Mouse (Mus musculus) stomach, embryonic 16.5 days (tissue): ENCODE data around the gene Samhd1. TPM values are rescaled to one million over a fixed set of nuclear protein-coding genes. Genes with fewer than 3 reads are reported as not detected.

Source experiments
- ATAC-seq: fragments of 200-750 bp; cut with Nextera tagmentation; 2 replicates; pipeline ENCODE4 v1.8.0; 2017; ENCODE audit warnings: moderate number of reproducible peaks, moderate TSS enrichment; ENCODE audit not compliant: insufficient read depth, low FRiP score
- H3K27ac ChIP-seq: fragments of 300-500 bp; sonication (generic); 2 replicates; pipeline ENCODE4 v1.5.1; 2014; ENCODE audit warnings: low read length
- H3K27me3 ChIP-seq: fragments of 300-500 bp; sonication (generic); 2 replicates; pipeline ENCODE4 v1.6.1; 2014; ENCODE audit warnings: low read length, control low read depth, mixed read lengths; ENCODE audit not compliant: control insufficient read depth, insufficient read depth
- H3K36me3 ChIP-seq: fragments of 300-500 bp; sonication (generic); 2 replicates; pipeline ENCODE4 v1.6.1; 2014; ENCODE audit warnings: low read length; ENCODE audit not compliant: control insufficient read depth, insufficient read depth
- H3K4me1 ChIP-seq: fragments of 300-500 bp; sonication (generic); 2 replicates; pipeline ENCODE4 v1.6.1; 2014; ENCODE audit warnings: low read length, control low read depth, mixed read lengths; ENCODE audit not compliant: control insufficient read depth, insufficient read depth
- H3K4me2 ChIP-seq: fragments of 300-500 bp; sonication (generic); 2 replicates; pipeline ENCODE4 v1.6.1; 2014; ENCODE audit warnings: low read depth, low read length, mixed read lengths
- H3K4me3 ChIP-seq: fragments of 300-500 bp; sonication (generic); replicated peaks from 2 replicates; pipeline ENCODE4 v1.5.1; 2014; ENCODE audit warnings: mild to moderate bottlenecking, low read length
- H3K9ac ChIP-seq: fragments of 300-500 bp; sonication (generic); 2 replicates; pipeline ENCODE4 v1.6.1; 2014; ENCODE audit warnings: low read length
- H3K9me3 ChIP-seq: fragments of 300-500 bp; sonication (generic); replicated peaks from 2 replicates; pipeline ENCODE4 v1.6.1; 2016; ENCODE audit warnings: low read length, control low read depth; ENCODE audit not compliant: control insufficient read depth
- WGBS: fragments of 180-500 bp; shearing (Covaris S2); extraction: QIAGEN DNeasy Blood & Tissue Kit; methylation state at CpG from one replicate; pipeline ENCODE4 v1.1.7; 2014; 5-methylcytosine and 5-hydroxymethylcytosine counted together
- polyA plus RNA-seq: library from polyadenylated mRNA; unstranded; fragments of >200 nt; fragmentation: Nextera tagmentation; extraction: Ambion mirVana; gene quantifications from 2 replicates; pipeline ENCODE4 v1.2.1, GENCODE M21; 2015

The Samhd1 gene
- polyA plus RNA-seq, 1 experiment from 2014 or later = 29.1 TPM

GRCm38 (mm10) chr2:157139251-157139802, 4.3 kb upstream of the Samhd1 start:
- H3K36me3 ChIP-seq = no peaks in the 10 kb centered on the region
- H3K27me3 ChIP-seq = no peaks in the 10 kb centered on the region
- H3K4me2 ChIP-seq = no peak overlapping the region
- no peak overlapping the region for H3K9ac ChIP-seq
- no peak for ATAC-seq
- H3K27ac ChIP-seq = no peak overlapping the region
- 0 out of 2 replicates have a peak, but pooled peaks cover 5% of the 10 kb centered on the region for H3K4me1 ChIP-seq
- H3K4me3 ChIP-seq = no peak overlapping the region
- H3K9me3 ChIP-seq = no peaks in the 10 kb centered on the region
- 81% methylated on average over 5 of the region's 5 CpGs for WGBS

- Histone ChIP-seq H3K36me3 (no peaks in the 10 kb centered on the region), H3K9ac (no peak overlapping the region), H3K4me3 (no peak overlapping the region), H3K27ac (no peak overlapping the region), H3K4me1 (peaks cover 10% of the 10 kb centered on the region; the same call in 1 of the 2 replicates), H3K9me3 (no peaks in the 10 kb centered on the region), H3K4me2 (no peak overlapping the region), H3K27me3 (no peaks in the 10 kb centered on the region)
- 72% methylated on average over 5 of the region's 5 CpGs for WGBS
- no peak for ATAC-seq
Observed at GRCm38 (mm10) chr2:157138808-157139207, 3.7 kb upstream of the Samhd1 start.

- no peaks in the 10 kb centered on the region for H3K27me3 ChIP-seq
- 83% methylated on average over 9 of the region's 9 CpGs for WGBS
- no peak overlapping the region for H3K9ac ChIP-seq
- no peak overlapping the region for H3K27ac ChIP-seq
- no peaks in the 10 kb centered on the region for H3K9me3 ChIP-seq
- peaks cover 10% of the 10 kb centered on the region; the same call in 1 of the 2 replicates for H3K4me1 ChIP-seq
- H3K36me3 ChIP-seq = no peaks in the 10 kb centered on the region
- H3K4me2 ChIP-seq = no peak overlapping the region
- ATAC-seq = no peak
- no peak overlapping the region for H3K4me3 ChIP-seq
Observed at GRCm38 (mm10) chr2:157137959-157138731, 3.1 kb upstream of the Samhd1 start.

GRCm38 (mm10) chr2:157136646-157137045, 1.6 kb upstream of the Samhd1 start:
- H3K27me3 ChIP-seq = no peaks in the 10 kb centered on the region
- ATAC-seq = no peak; the same call in 1 of the 2 replicates
- peak overlapping the region; percentile 80 for H3K27ac ChIP-seq
- 40% methylated on average over 2 of the region's 2 CpGs for WGBS
- no peaks in the 10 kb centered on the region for H3K9me3 ChIP-seq
- no peak overlapping the region for H3K4me3 ChIP-seq
- H3K4me1 ChIP-seq = peaks cover 10% of the 10 kb centered on the region; the same call in 1 of the 2 replicates
- no peak overlapping the region for H3K9ac ChIP-seq
- no peak overlapping the region for H3K4me2 ChIP-seq
- H3K36me3 ChIP-seq = no peaks in the 10 kb centered on the region

- H3K4me3 ChIP-seq = no peak overlapping the region
- peak overlapping the region; percentile 62 for H3K27ac ChIP-seq
- 79% methylated on average over 4 of the region's 4 CpGs for WGBS
Observed at GRCm38 (mm10) chr2:157136176-157136575, 1.1 kb upstream of the Samhd1 start.

GRCm38 (mm10) chr2:157135529-157136120, 560 bp upstream of the Samhd1 start:
- no peak for ATAC-seq
- no peaks in the 10 kb centered on the region for H3K27me3 ChIP-seq
- peak overlapping the region; percentile 90 for H3K27ac ChIP-seq
- peak overlapping the region; percentile 76 for H3K4me2 ChIP-seq
- peaks cover 12% of the 10 kb centered on the region; the same call in 1 of the 2 replicates for H3K4me1 ChIP-seq
- 81% methylated on average over 10 of the region's 10 CpGs for WGBS
- H3K9ac ChIP-seq = peak overlapping the region; percentile 86
- no peaks in the 10 kb centered on the region for H3K36me3 ChIP-seq
- no peaks in the 10 kb centered on the region for H3K9me3 ChIP-seq
- peak overlapping the region; percentile 86 for H3K4me3 ChIP-seq

More at GRCm38 (mm10) chr2:157136176-157136575, 1.1 kb upstream of the Samhd1 start:
- no peaks in the 10 kb centered on the region for H3K9me3 ChIP-seq
- H3K4me1 ChIP-seq = peaks cover 10% of the 10 kb centered on the region; the same call in 1 of the 2 replicates
- no peak overlapping the region for H3K4me2 ChIP-seq
- H3K36me3 ChIP-seq = no peaks in the 10 kb centered on the region
- no peak overlapping the region for H3K9ac ChIP-seq
- no peak for ATAC-seq
- H3K27me3 ChIP-seq = no peaks in the 10 kb centered on the region

GRCm38 (mm10) chr2:157134479-157134931, 560 bp downstream of the Samhd1 start:
- H3K27me3 ChIP-seq = no peaks in the 10 kb centered on the region
- H3K4me1 ChIP-seq = peaks cover 14% of the 10 kb centered on the region
- H3K27ac ChIP-seq = peak overlapping the region; percentile 90
- ATAC-seq = peak; percentile 35; the same call in 1 of the 2 replicates
- H3K4me3 ChIP-seq = peak overlapping the region; percentile 86
- no peaks in the 10 kb centered on the region for H3K36me3 ChIP-seq
- WGBS = 0% methylated on average over 25 of the region's 25 CpGs
- H3K9ac ChIP-seq = peak overlapping the region; percentile 86
- no peaks in the 10 kb centered on the region for H3K9me3 ChIP-seq
- H3K4me2 ChIP-seq = peak overlapping the region; percentile 76

- Histone ChIP-seq H3K9ac (peak overlapping the region; percentile 86), H3K27me3 (no peaks in the 10 kb centered on the region), H3K9me3 (no peaks in the 10 kb centered on the region), H3K36me3 (no peaks in the 10 kb centered on the region), H3K4me1 (peaks cover 14% of the 10 kb centered on the region), H3K4me2 (peak overlapping the region; percentile 76), H3K4me3 (peak overlapping the region; percentile 86), H3K27ac (peak overlapping the region; percentile 90; the same call in 1 of the 2 replicates)
- WGBS = 13% methylated on average over 11 of the region's 11 CpGs
- no peak for ATAC-seq
Observed at GRCm38 (mm10) chr2:157133769-157134478, 1.1 kb downstream of the Samhd1 start.
